Mouse (Mus musculus) hindbrain, embryonic 11.5 days (tissue): ENCODE results near the gene Galnt13. TPM values are rescaled to one million over a fixed set of nuclear protein-coding genes. Genes with fewer than 3 reads are reported as not detected.

Experiments used
- ATAC-seq: fragments of 200-750 bp; cut with Nextera tagmentation; 2 replicates; pipeline ENCODE4 v1.8.0; 2017; ENCODE audit warnings: mild to moderate bottlenecking, moderate TSS enrichment, moderate library complexity; ENCODE audit not compliant: low FRiP score
- DNase-seq: peaks from one replicate; pipeline ENCODE4 v3.0.0-alpha.2; 2015; ENCODE audit warnings: low spot score
- H3K27ac ChIP-seq: fragments of 300-500 bp; sonication (generic); 2 replicates; pipeline ENCODE4 v1.5.1; 2014; ENCODE audit warnings: mild to moderate bottlenecking, low read depth, low read length
- H3K27me3 ChIP-seq: fragments of 300-500 bp; sonication (generic); 2 replicates; pipeline ENCODE4 v1.6.1; 2014; ENCODE audit warnings: mild to moderate bottlenecking, low read length, moderate library complexity, mixed read lengths; ENCODE audit not compliant: control insufficient read depth, insufficient read depth
- H3K36me3 ChIP-seq: fragments of 300-500 bp; sonication (generic); 2 replicates; pipeline ENCODE4 v1.6.1; 2014; ENCODE audit warnings: mild to moderate bottlenecking, low read length, moderate library complexity, mixed read lengths; ENCODE audit not compliant: control insufficient read depth, insufficient read depth
- H3K4me1 ChIP-seq: fragments of 300-500 bp; sonication (generic); replicated peaks from 2 replicates; pipeline ENCODE4 v1.6.1; 2014; ENCODE audit warnings: low read length, mixed read lengths; ENCODE audit not compliant: control insufficient read depth, insufficient read depth
- H3K4me2 ChIP-seq: fragments of 300-500 bp; sonication (generic); replicated peaks from 2 replicates; pipeline ENCODE4 v1.6.1; 2014; ENCODE audit warnings: mild to moderate bottlenecking, low read depth, low read length
- H3K4me3 ChIP-seq: fragments of 300-500 bp; sonication (generic); 2 replicates; pipeline ENCODE4 v1.5.1; 2014; ENCODE audit warnings: low read depth, low read length
- H3K9ac ChIP-seq: fragments of 300-500 bp; sonication (generic); 2 replicates; pipeline ENCODE4 v1.6.1; 2014; ENCODE audit warnings: low read depth, low read length
- H3K9me3 ChIP-seq: fragments of 300-500 bp; sonication (generic); 2 replicates; pipeline ENCODE4 v1.6.1; 2016; ENCODE audit warnings: low read length; ENCODE audit not compliant: control insufficient read depth
- WGBS: fragments of 180-500 bp; shearing (Covaris S2); extraction: QIAGEN DNeasy Blood & Tissue Kit; methylation state at CpG from one replicate; pipeline ENCODE4 v1.1.7; 2014; 5-methylcytosine and 5-hydroxymethylcytosine counted together
- polyA plus RNA-seq: library from polyadenylated mRNA; unstranded; fragments of >200 nt; fragmentation: Nextera tagmentation; extraction: Ambion mirVana; gene quantifications from 2 replicates; pipeline ENCODE4 v1.2.1, GENCODE M21; 2014

The Galnt13 gene
- 3.0 and 3.8 TPM in 2 replicates for polyA plus RNA-seq

GRCm38 (mm10) chr2:54435937-54436735 lies at the start of gene Galnt13:
Gene Galnt13, plus strand, starts transcription at chr2:54436317.
- WGBS, result under 1% methylated on average over 56 of the region's 81 CpGs
- H3K27ac ChIP-seq, result peak within 1 kb of the TSS; percentile 54; the same call in 1 of the 2 replicates

GRCm38 (mm10) chr2:54431060-54431459 lies 5.1 kb upstream of the Galnt13 start:
- DNase-seq, result peak; percentile 40
- Histone ChIP-seq H3K4me3 (no peak overlapping the region), H3K27ac (no peak overlapping the region), H3K36me3 (no peaks in the 10 kb centered on the region), H3K27me3 (no peaks in the 10 kb centered on the region), H3K9ac (no peak overlapping the region), H3K9me3 (no peaks in the 10 kb centered on the region), H3K4me2 (no peak overlapping the region), H3K4me1 (no peaks in the 10 kb centered on the region)
- WGBS, result 47% methylated on average over 2 of the region's 2 CpGs
- no peak for ATAC-seq

More at GRCm38 (mm10) chr2:54435937-54436735, at the start of gene Galnt13:
- H3K4me2 ChIP-seq, result peak within 1 kb of the TSS; percentile 98
- DNase-seq (peak; percentile 80), ATAC-seq (peak; percentile 94)
- H3K9ac ChIP-seq, result peak within 1 kb of the TSS; percentile 61
- peak within 1 kb of the TSS; percentile 57 for H3K4me3 ChIP-seq
- H3K36me3 ChIP-seq, result no peaks in the 10 kb centered on the region
- peaks cover 5% of the 10 kb centered on the region for H3K27me3 ChIP-seq
- H3K9me3 ChIP-seq, result no peaks in the 10 kb centered on the region
- H3K4me1 ChIP-seq, result no peaks in the 10 kb centered on the region

GRCm38 (mm10) chr2:54435380-54435779 lies 737 bp upstream of the Galnt13 start:
- H3K9ac ChIP-seq, result no peak overlapping the region
- no peaks in the 10 kb centered on the region for H3K36me3 ChIP-seq
- peak overlapping the region; percentile 98 for H3K4me2 ChIP-seq
- peaks cover 5% of the 10 kb centered on the region for H3K27me3 ChIP-seq
- no peaks in the 10 kb centered on the region for H3K9me3 ChIP-seq
- DNase-seq (no peak), ATAC-seq (peak; percentile 0)
- peak overlapping the region; percentile 57 for H3K4me3 ChIP-seq
- no peak overlapping the region for H3K27ac ChIP-seq
- H3K4me1 ChIP-seq, result no peaks in the 10 kb centered on the region
- WGBS, result 50% methylated on average over 10 of the region's 10 CpGs

DNA sequence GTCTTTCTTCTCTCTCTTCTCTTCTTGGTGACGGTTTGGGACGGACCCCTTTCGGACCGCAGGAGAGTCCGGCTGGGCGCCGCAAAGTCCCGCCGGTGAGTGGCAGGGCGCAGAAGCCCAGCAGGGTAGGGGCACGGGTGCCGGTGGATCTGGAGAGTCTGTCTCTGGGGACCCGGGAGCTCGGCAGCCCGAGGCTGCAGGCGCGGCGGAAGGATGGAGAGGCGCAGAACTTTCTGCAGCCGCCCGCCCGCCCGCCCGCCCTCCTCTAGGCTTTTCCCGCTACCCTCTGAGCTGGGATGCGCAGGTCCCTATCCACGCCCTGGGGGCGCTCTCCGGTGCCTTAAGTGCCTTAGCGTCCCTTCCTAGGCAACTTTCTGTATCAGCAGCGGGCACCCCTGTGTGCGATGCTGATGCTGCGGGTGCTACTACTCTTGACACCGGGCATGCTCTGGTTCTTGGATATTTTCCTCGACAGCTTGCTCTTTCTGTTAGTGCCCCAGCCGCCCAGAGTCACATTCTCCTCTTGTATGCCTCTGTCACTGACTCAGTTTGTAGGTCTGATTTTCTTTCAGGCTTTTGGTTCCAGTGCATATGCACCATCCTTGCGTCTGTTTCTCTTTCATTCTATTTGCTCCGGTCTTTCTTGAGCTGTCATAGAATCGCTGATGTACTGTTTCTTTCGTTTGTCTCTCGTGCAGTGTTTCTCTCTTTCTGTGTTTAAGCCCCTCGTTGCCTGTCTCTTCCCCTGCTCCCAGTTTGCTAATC lies 801 bp downstream of the Galnt13 start:
- H3K36me3 ChIP-seq, result no peaks in the 10 kb centered on the region
- no peaks in the 10 kb centered on the region for H3K4me1 ChIP-seq
- H3K4me2 ChIP-seq, result peak overlapping the region; percentile 98
- ATAC-seq, result peak; percentile 72
- peak overlapping the region; percentile 57 for H3K4me3 ChIP-seq
- H3K27ac ChIP-seq, result no peak overlapping the region
- 1% methylated on average over 40 of the region's 42 CpGs for WGBS
- peaks cover 5% of the 10 kb centered on the region for H3K27me3 ChIP-seq
- peak overlapping the region; percentile 61; the same call in 1 of the 2 replicates for H3K9ac ChIP-seq
- H3K9me3 ChIP-seq, result no peaks in the 10 kb centered on the region
- DNase-seq, result peak; percentile 65

- peak overlapping the region; percentile 98 for H3K4me2 ChIP-seq
- 2% methylated on average over 9 of the region's 9 CpGs for WGBS
- DNase-seq (peak; percentile 33), ATAC-seq (no peak)
- no peaks in the 10 kb centered on the region for H3K4me1 ChIP-seq
- H3K4me3 ChIP-seq, result peak overlapping the region; percentile 57
- H3K27me3 ChIP-seq, result peaks cover 5% of the 10 kb centered on the region
- peak overlapping the region; percentile 1; the same call in 1 of the 2 replicates for H3K9ac ChIP-seq
- no peaks in the 10 kb centered on the region for H3K36me3 ChIP-seq
- H3K27ac ChIP-seq, result no peak overlapping the region
- no peaks in the 10 kb centered on the region for H3K9me3 ChIP-seq
Observed at GRCm38 (mm10) chr2:54437501-54437830, 1.3 kb downstream of the Galnt13 start.

- Histone ChIP-seq H3K9ac (no peak overlapping the region), H3K4me2 (no peak overlapping the region), H3K36me3 (no peaks in the 10 kb centered on the region), H3K9me3 (no peaks in the 10 kb centered on the region), H3K4me1 (no peaks in the 10 kb centered on the region), H3K27ac (no peak overlapping the region), H3K27me3 (no peaks in the 10 kb centered on the region; the same call in 1 of the 2 replicates), H3K4me3 (no peak overlapping the region)
- DNase-seq (no peak), ATAC-seq (no peak)
- 88% methylated on average over 9 of the region's 9 CpGs for WGBS
Observed at GRCm38 (mm10) chr2:54442734-54443500, 6.8 kb downstream of the Galnt13 start.

- Histone ChIP-seq H3K4me2 (no peak overlapping the region), H3K4me3 (no peak overlapping the region), H3K9me3 (no peaks in the 10 kb centered on the region), H3K4me1 (no peaks in the 10 kb centered on the region), H3K9ac (no peak overlapping the region), H3K36me3 (no peaks in the 10 kb centered on the region), H3K27me3 (no peaks in the 10 kb centered on the region), H3K27ac (no peak overlapping the region)
- DNase-seq (no peak), ATAC-seq (no peak)
- WGBS, result 79% methylated on average over 5 of the region's 5 CpGs
Observed at GRCm38 (mm10) chr2:54483426-54483825, 47.3 kb downstream of the Galnt13 start.

DNA sequence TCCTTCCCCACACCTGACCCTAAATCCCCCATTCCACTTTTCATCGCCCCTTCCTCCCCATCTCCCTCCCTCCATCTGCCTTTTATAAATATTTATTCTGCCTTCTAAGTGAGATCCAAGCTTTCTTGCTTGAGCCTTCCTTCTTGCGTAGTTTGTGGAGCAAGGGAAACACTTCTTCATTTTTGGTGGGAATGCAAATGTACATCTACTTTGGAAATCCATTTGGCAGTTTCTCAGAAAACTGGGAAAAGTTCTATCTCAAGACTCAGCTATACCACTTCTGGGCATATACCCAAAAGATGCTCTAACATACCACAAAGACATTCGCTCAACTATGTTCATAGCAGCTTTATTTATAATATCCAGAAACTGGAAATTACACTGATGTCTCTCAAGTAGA lies 86.9 kb downstream of the Galnt13 start:
- ATAC-seq, result no peak
- no peaks in the 10 kb centered on the region for H3K9me3 ChIP-seq
- 92% methylated on average over 3 of the region's 3 CpGs for WGBS
- H3K27ac ChIP-seq, result no peak overlapping the region
- H3K4me2 ChIP-seq, result no peak overlapping the region
- H3K4me3 ChIP-seq, result no peak overlapping the region
- DNase-seq, result no peak
- no peaks in the 10 kb centered on the region for H3K27me3 ChIP-seq
- H3K36me3 ChIP-seq, result no peaks in the 10 kb centered on the region
- no peaks in the 10 kb centered on the region for H3K4me1 ChIP-seq
- H3K9ac ChIP-seq, result no peak overlapping the region
